Mouse (Mus musculus) heart, adult 2 months (tissue): Measurements from ENCODE around the gene Tmprss11a.

Experiments used
- CTCF ChIP-seq: fragments of 200-600 bp; IDR thresholded peaks from 2 replicates; pipeline ENCODE4 v1.8.1; 2022; ENCODE audit warnings: antibody characterized with exemption, mild to moderate bottlenecking, moderate library complexity
- POLR2A ChIP-seq: fragments of 200-500 bp; IDR thresholded peaks from 2 replicates; pipeline ENCODE4 v1.6.1; 2011; ENCODE audit warnings: mild to moderate bottlenecking, low read depth, low read length, control low read depth; ENCODE audit not compliant: insufficient read depth

DNA sequence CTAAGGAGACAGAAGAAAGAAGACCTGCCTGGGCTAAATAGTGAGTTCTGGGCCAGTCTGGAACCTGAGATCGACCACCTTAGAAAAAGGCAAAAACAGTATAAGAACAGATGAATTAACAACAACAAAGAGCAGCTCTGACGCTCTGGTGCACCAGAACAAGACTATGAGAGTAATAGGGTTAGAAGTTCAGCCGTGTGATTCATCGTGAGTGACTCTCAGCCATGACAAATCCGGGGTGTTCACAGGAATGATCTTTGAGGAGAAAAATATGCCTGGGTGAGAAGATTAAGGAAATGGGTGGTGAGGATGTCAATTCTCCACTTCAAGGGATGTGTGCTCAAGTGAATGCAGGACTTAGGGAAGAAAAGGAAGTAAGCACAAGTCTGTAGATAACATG lies 42.7 kb upstream of the Tmprss11a start:
- no peak for TF ChIP-seq CTCF
- TF ChIP-seq POLR2A: no peak
